Mouse (Mus musculus) lung, postnatal 0 days (tissue): ENCODE data around the gene 1700066M21Rik. TPM values are rescaled to one million over a fixed set of nuclear protein-coding genes. Genes with fewer than 3 reads are reported as not detected.

ENCODE experiments used
- ATAC-seq: fragments of 200-750 bp; cut with Nextera tagmentation; 2 replicates; pipeline ENCODE4 v1.8.0; 2017; ENCODE audit warnings: moderate library complexity
- DNase-seq: peaks from one replicate; pipeline ENCODE4 v3.0.0-alpha.2; 2016; ENCODE audit warnings: low spot score
- H3K27ac ChIP-seq: fragments of 300-500 bp; sonication (generic); 2 replicates; pipeline ENCODE4 v1.5.1; 2014; ENCODE audit warnings: antibody characterized with exemption, mild to moderate bottlenecking, low read length, mixed read lengths
- H3K27me3 ChIP-seq: fragments of 300-500 bp; sonication (generic); replicated peaks from 2 replicates; pipeline ENCODE4 v1.6.1; 2014; ENCODE audit warnings: low read length, mixed read lengths; ENCODE audit not compliant: insufficient read depth
- H3K36me3 ChIP-seq: fragments of 300-500 bp; sonication (generic); 2 replicates; pipeline ENCODE4 v1.6.1; 2014; ENCODE audit warnings: low read length, mixed read lengths; ENCODE audit not compliant: insufficient read depth
- H3K4me1 ChIP-seq: fragments of 300-500 bp; sonication (generic); 2 replicates; pipeline ENCODE4 v1.6.1; 2014; ENCODE audit warnings: antibody characterized with exemption, low read depth, low read length, mixed read lengths; ENCODE audit not compliant: insufficient read depth
- H3K4me2 ChIP-seq: fragments of 300-500 bp; sonication (generic); replicated peaks from 2 replicates; pipeline ENCODE4 v1.6.1; 2014; ENCODE audit warnings: low read depth, mild to moderate bottlenecking, low read length, moderate library complexity, mixed read lengths
- H3K4me3 ChIP-seq: fragments of 300-500 bp; sonication (generic); 2 replicates; pipeline ENCODE4 v1.5.1; 2014; ENCODE audit warnings: low read depth, low read length
- H3K9ac ChIP-seq: fragments of 300-500 bp; sonication (generic); replicated peaks from 2 replicates; pipeline ENCODE4 v1.6.1; 2014; ENCODE audit warnings: low read depth, mild to moderate bottlenecking
- H3K9me3 ChIP-seq: fragments of 300-500 bp; sonication (generic); 2 replicates; pipeline ENCODE4 v1.6.1; 2016; ENCODE audit warnings: low read length, mixed read lengths
- CTCF ChIP-seq: IDR thresholded peaks from 2 replicates; pipeline ENCODE4 v1.5.1; 2016; ENCODE audit warnings: antibody characterized with exemption, mild to moderate bottlenecking
- EP300 ChIP-seq: IDR thresholded peaks from 2 replicates; pipeline ENCODE4 v1.6.1; 2016; ENCODE audit warnings: antibody characterized with exemption, mild to moderate bottlenecking, control low read depth
- WGBS: fragments of 180-500 bp; shearing (Covaris S2); extraction: QIAGEN DNeasy Blood & Tissue Kit; methylation state at CpG from one replicate; pipeline ENCODE4 v1.1.7; 2014; 5-methylcytosine and 5-hydroxymethylcytosine counted together
- polyA plus RNA-seq: library from polyadenylated mRNA; unstranded; fragments of >200 nt; fragmentation: Nextera tagmentation; extraction: Ambion mirVana; gene quantifications from 2 replicates; pipeline ENCODE4 v1.2.1, GENCODE M21; 2015

Gene 1700066M21Rik
- polyA plus RNA-seq, 1 experiment from 2014 or later: 5.3 TPM

DNA sequence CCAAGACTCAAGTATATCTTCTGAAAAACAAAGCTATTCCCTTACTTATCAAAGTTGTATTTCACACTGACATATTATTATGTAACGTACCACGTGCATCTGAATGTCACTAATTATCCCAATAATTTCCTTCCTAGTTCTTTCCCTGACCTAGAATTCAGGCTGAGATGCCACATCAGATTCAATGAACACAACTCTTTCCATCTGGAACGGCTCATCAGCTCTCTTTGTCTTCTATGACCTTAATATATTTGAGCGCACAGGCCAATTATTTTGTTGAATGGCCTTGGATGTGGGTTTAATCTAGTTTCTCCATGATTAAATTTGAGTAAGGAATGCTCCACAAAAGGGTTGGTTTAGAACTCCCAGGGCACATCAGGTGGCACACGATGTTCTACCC is 24.7 kb downstream of the 1700066M21Rik start:
- Histone ChIP-seq H3K4me1 (peaks cover under 1% of the 10 kb centered on the region; the same call in 1 of the 2 replicates), H3K4me2 (no peak overlapping the region), H3K9ac (no peak overlapping the region), H3K4me3 (no peak overlapping the region), H3K36me3 (no peaks in the 10 kb centered on the region), H3K9me3 (no peaks in the 10 kb centered on the region), H3K27ac (no peak overlapping the region), H3K27me3 (no peaks in the 10 kb centered on the region)
- TF ChIP-seq CTCF: no peak
- no peak for TF ChIP-seq EP300
- DNase-seq: no peak
- no peak for ATAC-seq
- 92% methylated on average over 5 of the region's 5 CpGs for WGBS

DNA sequence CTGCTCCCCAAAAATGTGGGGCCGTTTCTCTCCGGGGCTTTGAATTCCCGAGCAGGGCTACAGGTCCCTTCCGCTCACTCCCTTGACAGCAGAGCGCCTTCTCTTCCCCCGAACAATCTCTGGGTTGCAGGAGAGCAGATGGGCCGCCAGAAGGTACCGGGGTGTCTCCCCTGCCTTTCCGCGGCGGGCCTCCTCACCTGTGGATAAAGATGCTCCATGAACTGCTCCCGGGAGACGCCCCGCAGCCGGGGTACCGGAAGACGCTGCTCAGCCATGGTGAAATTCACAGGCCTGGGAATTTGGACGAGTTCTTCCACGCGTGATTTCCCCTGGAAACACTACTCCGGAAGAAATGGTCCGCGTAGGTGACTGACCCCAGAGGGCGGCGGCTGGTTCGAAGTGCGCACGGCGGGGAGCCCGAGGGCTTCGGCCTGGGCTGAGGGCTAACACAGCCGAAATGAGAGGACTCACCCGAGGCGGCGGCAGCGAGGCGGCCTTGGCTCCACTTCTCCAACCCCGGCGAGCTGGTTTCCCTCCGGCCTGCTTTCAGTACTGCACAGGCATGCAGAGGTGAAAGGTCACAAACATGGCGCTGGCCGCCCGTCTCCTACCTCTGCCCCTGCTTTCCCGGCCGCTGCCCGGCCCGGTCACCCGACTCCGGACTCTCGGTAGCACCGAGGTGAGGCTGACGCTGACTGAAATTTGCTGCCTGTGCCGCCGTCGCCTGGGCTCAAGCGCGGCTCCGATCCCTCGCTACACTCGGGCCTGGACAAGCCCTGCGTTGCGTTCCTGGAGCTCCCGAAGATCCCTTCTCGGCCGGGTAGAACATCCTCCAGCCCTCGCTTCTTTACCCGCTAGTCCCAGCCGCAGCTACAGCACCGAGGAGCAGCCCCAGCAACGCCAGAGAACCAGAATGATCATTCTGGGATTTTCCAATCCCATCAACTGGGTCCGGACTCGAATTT is 29.0 kb downstream of the 1700066M21Rik start, which contains the start of the genes Maip1 and Tyw5:
Gene Maip1 (plus strand): TSS at position 142 of the 965 bp plus-strand sequence.
Gene Tyw5 (minus strand): TSS at position 915 of the 965 bp plus-strand sequence.
- peak within 1 kb of the TSS; percentile 81 for H3K9ac ChIP-seq
- peaks cover 10% of the 10 kb centered on the region; the same call in 1 of the 2 replicates for H3K4me1 ChIP-seq
- H3K27ac ChIP-seq: peak within 1 kb of the TSS; percentile 95
- H3K27me3 ChIP-seq: no peaks in the 10 kb centered on the region
- H3K4me3 ChIP-seq: peak within 1 kb of the TSS; percentile 81
- H3K4me2 ChIP-seq: peak within 1 kb of the TSS; percentile 74
- H3K9me3 ChIP-seq: no peaks in the 10 kb centered on the region
- WGBS: under 1% methylated on average over 72 of the region's 72 CpGs
- DNase-seq (peak; percentile 86), ATAC-seq (peak; percentile 93)
- peak; percentile 62 for TF ChIP-seq EP300
- 0 out of 2 replicates have a peak, but pooled peaks have one; percentile 14 for TF ChIP-seq CTCF
- no peaks in the 10 kb centered on the region for H3K36me3 ChIP-seq

GRCm38 (mm10) chr1:57408994-57409393 is 31.6 kb downstream of the 1700066M21Rik start:
- H3K36me3 ChIP-seq: no peaks in the 10 kb centered on the region; the same call in 1 of the 2 replicates
- peaks cover 10% of the 10 kb centered on the region; the same call in 1 of the 2 replicates for H3K4me1 ChIP-seq
- no peak overlapping the region for H3K27ac ChIP-seq
- no peaks in the 10 kb centered on the region for H3K27me3 ChIP-seq
- H3K9ac ChIP-seq: no peak overlapping the region
- TF ChIP-seq EP300: no peak
- TF ChIP-seq CTCF: no peak
- H3K4me2 ChIP-seq: no peak overlapping the region
- DNase-seq: no peak
- no peak overlapping the region for H3K4me3 ChIP-seq
- no peaks in the 10 kb centered on the region for H3K9me3 ChIP-seq
- 87% methylated on average over 2 of the region's 2 CpGs for WGBS
- no peak for ATAC-seq

DNA sequence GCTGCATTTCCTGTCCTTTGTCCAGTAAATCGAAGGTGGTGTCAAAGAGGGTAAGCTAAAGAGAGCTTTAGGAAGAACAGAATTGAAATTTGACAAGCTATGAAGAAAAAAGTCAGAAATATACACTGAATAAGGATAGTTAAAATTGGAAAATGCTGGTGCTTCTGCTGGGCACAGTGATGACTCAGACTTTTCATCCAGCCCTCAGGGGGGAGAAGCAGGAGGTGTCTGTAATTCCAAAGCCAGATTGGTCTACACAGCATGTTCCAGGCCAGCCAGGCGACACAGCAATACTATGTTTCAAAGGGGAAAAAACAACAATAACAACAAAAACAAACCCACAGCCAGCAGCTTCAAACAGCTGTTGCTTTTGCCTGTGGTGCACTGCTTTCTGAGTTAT is 36.0 kb downstream of the 1700066M21Rik start:
- ATAC-seq: no peak
- Histone ChIP-seq H3K27me3 (no peaks in the 10 kb centered on the region), H3K4me3 (no peak overlapping the region), H3K27ac (no peak overlapping the region), H3K4me1 (peaks cover 1% of the 10 kb centered on the region; the same call in 1 of the 2 replicates), H3K4me2 (no peak overlapping the region), H3K36me3 (peaks cover 5% of the 10 kb centered on the region; the same call in 1 of the 2 replicates), H3K9me3 (no peaks in the 10 kb centered on the region), H3K9ac (no peak overlapping the region)
- DNase-seq: no peak
- TF ChIP-seq CTCF (no peak), EP300 (no peak)
- WGBS: 92% methylated on average over 2 of the region's 2 CpGs

DNA sequence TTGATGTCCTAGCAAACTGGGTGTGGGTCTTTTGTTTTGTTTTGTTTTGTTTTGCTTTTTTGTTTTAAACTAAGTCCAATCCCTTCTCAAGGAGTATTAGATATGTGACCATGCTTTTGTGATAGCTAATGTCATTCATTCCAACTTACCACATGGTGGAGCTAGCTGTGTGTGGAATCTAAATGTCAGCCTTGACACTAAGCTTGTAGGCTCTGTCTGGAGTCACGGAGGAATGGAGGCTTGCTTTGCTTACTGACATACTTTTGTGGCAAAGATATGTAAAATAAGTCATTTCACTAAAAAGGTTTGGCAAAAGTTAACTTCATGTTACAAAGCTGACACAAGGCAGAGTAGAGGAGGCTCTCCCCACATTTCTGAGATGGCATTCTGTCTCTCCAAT is 46.3 kb downstream of the 1700066M21Rik start:
- H3K4me3 ChIP-seq: no peak overlapping the region
- DNase-seq: peak; percentile 77
- no peaks in the 10 kb centered on the region for H3K4me1 ChIP-seq
- no peaks in the 10 kb centered on the region for H3K36me3 ChIP-seq
- no peak overlapping the region for H3K9ac ChIP-seq
- H3K4me2 ChIP-seq: no peak overlapping the region
- 0% methylated on average over 1 of the region's 1 CpGs for WGBS
- ATAC-seq: 0 out of 2 replicates have a peak, but pooled peaks have one; percentile 41
- H3K27ac ChIP-seq: no peak overlapping the region
- no peak for TF ChIP-seq EP300
- TF ChIP-seq CTCF: peak; percentile 78
- H3K27me3 ChIP-seq: no peaks in the 10 kb centered on the region
- H3K9me3 ChIP-seq: no peaks in the 10 kb centered on the region
